ENCODE assay signal across 7 mouse cellular contexts in genomic region chr16:45192613-45193012, GRCm38 (mm10). TPM values are rescaled to one million over a fixed set of nuclear protein-coding genes. Genes with fewer than 3 reads are reported as not detected.
DNase-seq lines count a peak whose midpoint lies in the region; ATAC-seq and TF ChIP-seq lines count a peak whose summit lies in the region.

No protein-coding gene starts in this region.

- WGBS in hindbrain, embryonic 16.5 days: 0% methylated on average over 1 of the region's 1 CpGs
- WGBS in midbrain, embryonic 12.5 days: 14% methylated on average over 1 of the region's 1 CpGs
- WGBS in small intestine, adult 2 months: 4% methylated on average over 1 of the region's 1 CpGs

- H3K4me1 ChIP-seq in hindbrain, embryonic 16.5 days (ENCODE audit: control insufficient read depth, insufficient read depth, low read depth, low read length): no peaks in the 10 kb centered on the region
- no peaks in the 10 kb centered on the region for H3K4me1 ChIP-seq in midbrain, embryonic 12.5 days
- no peaks in the 10 kb centered on the region for H3K4me1 ChIP-seq in small intestine, adult 2 months (ENCODE audit: control insufficient read depth, insufficient read depth, insufficient read length, low read length)

- H3K27me3 ChIP-seq in hindbrain, embryonic 16.5 days (replicated peaks; ENCODE audit: control insufficient read depth, insufficient read depth, low read length): no peaks in the 10 kb centered on the region
- H3K27me3 ChIP-seq in midbrain, embryonic 12.5 days: no peaks in the 10 kb centered on the region
- no peaks in the 10 kb centered on the region for H3K27me3 ChIP-seq in small intestine, adult 2 months (ENCODE audit: control insufficient read depth, insufficient read depth, low read length)

- no peak overlapping the region for H3K9ac ChIP-seq in hindbrain, embryonic 16.5 days (ENCODE audit: low read depth, low read length)
- no peak overlapping the region for H3K9ac ChIP-seq in midbrain, embryonic 12.5 days (replicated peaks)

- H3K9me3 ChIP-seq in hindbrain, embryonic 16.5 days (ENCODE audit: control insufficient read depth, low read length): no peaks in the 10 kb centered on the region
- H3K9me3 ChIP-seq in midbrain, embryonic 12.5 days: no peaks in the 10 kb centered on the region

- H3K27ac ChIP-seq in hindbrain, embryonic 16.5 days (ENCODE audit: low read depth, low read length): no peak overlapping the region
- H3K27ac ChIP-seq in left cerebral cortex, adult 2 months: no peak overlapping the region
- H3K27ac ChIP-seq in midbrain, embryonic 12.5 days (replicated peaks): no peak overlapping the region
- no peak overlapping the region for H3K27ac ChIP-seq in small intestine, adult 2 months (ENCODE audit: insufficient read depth, low read depth, low read length)

- H3K36me3 ChIP-seq in hindbrain, embryonic 16.5 days (ENCODE audit: control insufficient read depth, insufficient read depth, low read length): no peaks in the 10 kb centered on the region
- H3K36me3 ChIP-seq in midbrain, embryonic 12.5 days: peaks cover 8% of the 10 kb centered on the region; the same call in 1 of the 2 replicates
- peaks cover 13% of the 10 kb centered on the region for H3K36me3 ChIP-seq in small intestine, adult 2 months (ENCODE audit: control insufficient read depth, insufficient read depth, low read length)

- H3K4me2 ChIP-seq in hindbrain, embryonic 16.5 days (ENCODE audit: low read length): no peak overlapping the region
- H3K4me2 ChIP-seq in midbrain, embryonic 12.5 days (replicated peaks): no peak overlapping the region

- DNase-seq in R1 (ENCODE audit: low read depth, low spot score): peak; percentile 76
- DNase-seq in cerebellum, adult 18-20 months: peak; percentile 78 to 81
- DNase-seq in forelimb bud, embryonic 11.5 days (ENCODE audit: low read depth, low spot score): peak; percentile 79
- DNase-seq in left cerebral cortex, adult 2 months (ENCODE audit: extremely low spot score in 1 of 2, low spot score in 2 of 2): peak; percentile 71 to 77

- peak; percentile 80 for ATAC-seq in hindbrain, embryonic 16.5 days
- peak; percentile 68 for ATAC-seq in midbrain, embryonic 12.5 days (ENCODE audit: low FRiP score, low read depth)

- intact Hi-C loops in left cerebral cortex, adult 2 months (cut with DNase I): no loop called here

- peak; percentile 98 for TF ChIP-seq CTCF in left cerebral cortex, adult 2 months (IDR thresholded peaks at IDR 0.05)
- TF ChIP-seq CTCF in small intestine, adult 2 months (IDR thresholded peaks at IDR 0.05; ENCODE audit: extremely low read depth, insufficient read length, insufficient replicate concordance, low read depth, low read length): peak; percentile 77; the same call in 1 of the 2 replicates

- no peak for TF ChIP-seq POLR2A in small intestine, adult 2 months (IDR thresholded peaks at IDR 0.05; ENCODE audit: low read depth, low read length)

- H3K4me3 ChIP-seq in hindbrain, embryonic 16.5 days (ENCODE audit: low read length): no peak overlapping the region
- no peak overlapping the region for H3K4me3 ChIP-seq in left cerebral cortex, adult 2 months
- no peak overlapping the region for H3K4me3 ChIP-seq in midbrain, embryonic 12.5 days
- H3K4me3 ChIP-seq in small intestine, adult 2 months (ENCODE audit: low read depth, low read length): no peak overlapping the region

RNA-seq across cellular contexts. Expression of gene Btla, which starts 31.5 kb away (rescaled TPM):
- polyA plus RNA-seq in hindbrain, embryonic 16.5 days (2015; fragmentation: Nextera tagmentation; extraction: Ambion mirVana): 0.06 and 0.11 TPM in 2 replicates
- under 1 TPM; 0.28 to 0.54 TPM for total RNA-seq in left cerebral cortex, adult 2 months (2021)
- 0.28 and 0.71 TPM in 2 replicates for polyA plus RNA-seq in midbrain, embryonic 12.5 days (2016; fragmentation: Nextera tagmentation; extraction: Ambion mirVana)
- polyA plus RNA-seq in small intestine, adult 2 months (2012; rRNA removed): 0.34 and 0.86 TPM in 2 replicates

RNA-seq across cellular contexts. Expression of gene Atg3, which starts 34.0 kb away (rescaled TPM):
- polyA plus RNA-seq in hindbrain, embryonic 16.5 days (2015; fragmentation: Nextera tagmentation; extraction: Ambion mirVana): 49.4 and 54.9 TPM in 2 replicates
- 10 to 100 TPM; 42.0 to 47.0 TPM for total RNA-seq in left cerebral cortex, adult 2 months (2021)
- 41.8 and 46.4 TPM in 2 replicates for polyA plus RNA-seq in midbrain, embryonic 12.5 days (2016; fragmentation: Nextera tagmentation; extraction: Ambion mirVana)
- polyA plus RNA-seq in small intestine, adult 2 months (2012; rRNA removed): 12.8 and 27.0 TPM in 2 replicates

RNA-seq across cellular contexts. Expression of gene Slc35a5, which starts 34.1 kb away (rescaled TPM):
- 38.3 and 39.6 TPM in 2 replicates for polyA plus RNA-seq in hindbrain, embryonic 16.5 days (2015; fragmentation: Nextera tagmentation; extraction: Ambion mirVana)
- total RNA-seq in left cerebral cortex, adult 2 months (2021): 10 to 100 TPM; 43.7 to 51.8 TPM
- polyA plus RNA-seq in midbrain, embryonic 12.5 days (2016; fragmentation: Nextera tagmentation; extraction: Ambion mirVana): 20.4 and 20.6 TPM in 2 replicates
- 6.3 and 11.4 TPM in 2 replicates for polyA plus RNA-seq in small intestine, adult 2 months (2012; rRNA removed)
